Mouse (Mus musculus): Measurements from ENCODE around the gene Eif4b.

GRCm38 (mm10) chr15:102119121-102119830, 45.7 kb downstream of the Eif4b start:
- TF ChIP-seq POLR2A (IDR thresholded peaks at IDR 0.05; ENCODE audit: control insufficient read depth, extremely low read depth, insufficient read depth, low read length, poor library complexity) (no peak), CTCF (IDR thresholded peaks at IDR 0.05; ENCODE audit: borderline replicate concordance, control insufficient read depth, extremely low read depth, insufficient read depth, low read length, poor library complexity) (no peak)

Measured in thymus, adult 2 months (tissue).